Mouse (Mus musculus) natural killer cell, adult 2 months (primary cell): ENCODE measurements around the gene Tmem101.
A peak's percentile ranks its signal among the peaks of the same experiment; 100 is the strongest.

ENCODE experiments used
- DNase-seq, 2 experiments: peaks; one replicate each; pipeline ENCODE4 v3.0.0; 2022; ENCODE audit warnings: low spot score in 2 of 2

Tmem101 gene

DNA sequence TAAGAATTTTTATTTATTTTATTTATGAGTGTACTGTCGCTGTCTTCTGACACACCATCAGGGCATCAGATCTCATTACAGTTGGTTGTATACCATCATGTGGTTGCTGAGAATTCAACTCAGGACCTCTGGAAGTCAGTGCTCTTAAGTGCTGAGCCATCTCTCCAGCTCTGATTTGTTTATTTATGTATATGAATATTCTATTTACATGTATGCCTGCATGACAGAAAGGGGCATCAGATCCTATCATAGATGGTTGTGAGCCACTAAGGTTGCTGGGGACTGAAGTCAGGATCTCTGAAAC is 534 bp upstream of the Tmem101 start:
- DNase-seq = no peak

GRCm38 (mm10) chr11:102147213-102147989 is 8.8 kb downstream of the Tmem101 start:
- no peak for DNase-seq

- DNase-seq = no peak
These were observed 9.7 kb downstream of the Tmem101 start for GRCm38 (mm10) chr11:102146531-102146930.

DNA sequence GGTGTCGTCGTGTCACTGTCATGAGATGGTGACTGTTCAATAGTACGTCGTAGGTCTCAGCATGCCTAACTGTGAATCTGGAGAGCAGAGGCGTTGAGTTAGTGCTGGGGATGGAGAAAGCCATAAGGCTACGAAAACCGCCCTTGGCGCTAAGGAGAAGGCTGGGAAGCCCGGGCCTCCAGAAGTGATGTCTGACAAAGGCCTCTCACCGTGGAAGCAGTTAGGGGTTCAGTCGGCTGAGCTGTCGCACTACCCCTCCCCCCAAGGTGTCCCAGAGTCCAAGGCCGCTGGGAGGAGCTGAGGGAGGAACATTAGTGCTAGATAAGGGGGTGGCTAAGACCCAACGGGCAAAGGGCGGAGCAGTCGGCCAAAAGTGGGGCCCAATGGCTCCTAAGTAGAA is 10.2 kb downstream of the Tmem101 start:
- no peak for DNase-seq

- DNase-seq = no peak
These were observed 10.7 kb downstream of the Tmem101 start, which contains the start of gene Nags for GRCm38 (mm10) chr11:102145471-102146001. Gene Nags, plus strand, starts transcription at chr11:102145513.

- no peak for DNase-seq
These were observed 11.2 kb downstream of the Tmem101 start for GRCm38 (mm10) chr11:102144957-102145470.

GRCm38 (mm10) chr11:102142355-102142754 is 13.8 kb downstream of the Tmem101 start:
- no peak for DNase-seq

GRCm38 (mm10) chr11:102140508-102140907 is 15.7 kb downstream of the Tmem101 start:
- DNase-seq = peak; percentile 49 to 65

DNA sequence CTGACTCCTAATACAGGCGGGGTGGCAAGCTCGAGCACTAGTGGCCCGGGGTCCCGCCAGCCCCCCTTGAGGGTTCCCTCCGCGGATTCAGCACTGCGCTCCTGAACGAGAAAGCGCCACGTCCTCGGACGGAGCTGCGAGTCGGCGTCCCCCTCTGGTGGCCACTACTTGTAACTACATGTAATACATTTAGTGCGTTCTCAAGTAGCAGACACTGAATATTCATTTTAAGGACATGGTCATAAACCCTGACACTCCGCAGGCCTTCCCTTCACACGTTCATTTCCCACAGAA is 17.8 kb downstream of the Tmem101 start:
- DNase-seq = peak; percentile 38 to 59

DNA sequence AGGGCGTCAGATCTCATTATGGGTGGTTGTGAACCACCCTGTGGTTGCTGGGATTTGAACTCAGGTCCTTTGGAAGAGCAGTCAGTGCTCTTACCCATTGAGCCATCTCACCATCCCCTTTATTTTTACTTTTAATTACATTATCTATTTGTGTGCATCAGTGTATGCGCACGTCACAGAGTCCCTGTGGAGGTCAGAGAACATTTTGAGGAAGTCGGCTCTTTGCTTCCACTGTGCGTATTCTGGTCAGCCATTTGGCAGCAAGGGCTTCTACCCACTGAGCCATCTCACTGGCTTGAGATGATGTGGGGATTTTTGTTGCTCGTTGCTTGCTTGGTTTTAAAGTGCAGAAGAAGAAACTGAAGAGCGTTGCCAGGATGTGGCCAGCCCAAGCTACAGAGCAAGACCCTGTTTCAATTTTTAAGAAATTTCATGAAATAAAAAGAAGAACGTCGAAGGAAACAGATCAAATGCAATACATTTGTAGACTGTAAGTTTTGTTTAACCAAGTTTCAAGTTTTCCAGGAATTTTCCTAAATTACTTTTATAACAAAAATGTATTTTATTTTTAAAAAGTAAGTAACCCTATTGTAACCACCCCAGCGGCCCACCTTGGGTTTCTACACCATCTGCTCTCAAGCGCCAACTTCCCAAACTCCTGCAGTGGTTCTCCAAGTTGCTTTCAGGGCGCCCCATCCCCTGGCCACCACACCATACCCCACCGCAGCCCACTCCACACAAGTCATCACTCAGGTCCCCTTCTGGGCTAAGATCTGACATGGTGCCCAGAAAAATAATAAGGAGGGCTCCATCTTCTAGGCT is 18.4 kb downstream of the Tmem101 start:
- DNase-seq = peak in 1 of 2 experiments; percentile 42

DNA sequence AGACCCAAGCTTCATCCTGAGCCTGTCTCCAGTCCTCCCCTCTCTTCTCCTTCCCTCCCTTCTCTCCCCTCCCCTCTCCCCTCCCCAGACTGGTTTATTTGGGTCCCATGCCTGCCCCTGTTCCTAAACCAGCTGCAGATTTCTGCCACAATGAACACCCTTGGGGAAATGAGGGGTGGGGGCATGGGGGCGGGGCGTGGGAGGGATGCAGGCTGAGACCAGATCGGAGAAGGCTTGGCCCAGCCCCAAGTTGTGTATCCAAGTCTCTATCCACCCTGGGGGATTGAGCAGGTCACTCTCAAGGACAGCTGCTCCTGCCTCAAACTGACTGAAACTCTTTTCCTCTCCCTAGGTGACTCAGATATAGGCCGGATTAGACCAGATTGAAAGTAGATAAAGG is 21.7 kb downstream of the Tmem101 start:
- DNase-seq = no peak

DNA sequence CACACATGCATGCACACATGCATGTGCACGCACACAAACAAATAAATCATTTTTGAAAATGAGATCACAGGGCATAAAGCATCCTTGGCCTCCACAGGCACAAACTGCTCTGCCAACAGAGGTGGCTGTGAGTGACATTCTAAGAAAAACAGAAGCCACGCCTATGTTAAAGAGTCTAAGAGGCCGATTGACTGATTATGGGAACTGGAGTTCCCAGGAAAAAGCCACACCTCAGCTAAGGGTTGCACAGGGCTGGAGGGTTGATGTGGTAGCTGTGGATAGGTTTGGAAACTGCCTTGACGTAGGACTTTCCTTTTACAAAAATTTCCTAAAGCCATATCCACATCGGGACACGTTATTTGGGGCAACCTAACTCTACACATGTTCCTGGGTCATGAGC is 38.8 kb downstream of the Tmem101 start:
- no peak for DNase-seq

GRCm38 (mm10) chr11:102116241-102116640 is 40.0 kb downstream of the Tmem101 start:
- DNase-seq = no peak

DNA sequence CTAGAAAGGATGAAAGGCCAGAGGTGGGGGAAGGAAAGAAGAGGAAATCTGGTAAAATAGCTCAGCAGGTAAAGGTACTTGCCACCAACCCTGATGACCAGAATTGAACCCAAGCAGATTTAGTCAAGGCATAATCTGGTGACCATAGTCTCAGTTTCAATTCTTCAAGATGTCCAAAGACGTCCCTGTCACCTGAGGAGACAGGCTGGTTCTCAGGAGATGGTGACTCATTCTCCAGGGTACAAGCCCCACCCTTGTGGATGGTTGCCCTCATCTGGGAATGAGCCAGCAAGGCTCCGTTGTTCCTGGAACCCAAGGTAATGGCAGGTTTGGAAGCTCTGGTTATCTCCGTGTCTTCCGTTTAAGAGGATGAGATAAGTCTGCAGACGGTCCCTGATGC is 44.6 kb downstream of the Tmem101 start:
- no peak for DNase-seq

DNA sequence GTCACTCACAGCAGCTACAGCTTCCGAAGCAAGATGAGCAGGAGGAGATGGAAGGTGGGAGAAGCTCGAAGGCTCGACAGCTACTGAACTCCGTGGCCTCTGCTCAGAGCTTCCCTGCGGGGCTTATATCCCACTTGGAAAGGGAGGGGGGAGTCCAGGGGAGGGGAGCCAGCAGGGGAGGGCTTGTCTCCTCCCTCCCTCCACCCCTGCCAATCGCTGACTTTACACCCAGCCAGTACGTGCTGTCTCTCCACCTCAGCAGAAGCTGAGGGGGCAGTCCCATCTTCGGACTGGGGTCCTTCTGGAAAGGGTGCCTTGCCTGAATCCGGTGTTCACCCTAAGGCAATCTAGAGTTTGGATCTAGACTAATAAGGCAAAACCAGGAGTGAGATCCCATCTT is 48.5 kb downstream of the Tmem101 start, which contains the start of gene Pyy:
TSS of gene Pyy (minus strand) at position 101 of the 400 bp plus-strand sequence.
- no peak for DNase-seq

DNA sequence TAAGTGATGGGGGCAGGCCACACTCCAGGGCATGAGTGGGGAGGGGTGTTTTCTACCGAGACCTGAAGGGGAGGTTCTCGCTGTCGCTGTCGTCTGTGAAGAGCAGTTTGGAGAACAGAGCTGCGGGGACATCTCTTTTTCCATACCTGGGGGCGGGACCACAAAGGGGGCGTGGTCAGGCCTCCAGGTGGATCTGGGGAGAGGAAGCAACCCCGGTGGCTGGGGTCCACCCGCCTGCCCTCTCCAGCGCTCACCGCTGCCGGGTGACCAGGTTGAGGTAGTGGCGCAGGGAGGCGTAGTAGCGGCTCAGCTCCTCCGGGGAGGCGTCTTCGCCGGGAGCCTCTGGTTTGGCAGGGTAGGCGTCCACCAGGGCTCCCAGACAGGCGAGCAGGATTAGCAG is 49.3 kb downstream of the Tmem101 start:
- DNase-seq = no peak
